Mouse (Mus musculus) cortical plate, adult 2 months (tissue): ENCODE results near the gene Dph7.
A peak's percentile ranks its signal among the peaks of the same experiment; 100 is the strongest.

Experiments used
- CTCF ChIP-seq: fragments of 200-500 bp; IDR thresholded peaks from 2 replicates; pipeline ENCODE4 v1.5.1; 2011; ENCODE audit warnings: mild to moderate bottlenecking, control low read depth, low read length; ENCODE audit not compliant: insufficient read depth; ENCODE audit errors: extremely low read depth
- POLR2A ChIP-seq: fragments of 200-500 bp; IDR thresholded peaks from 2 replicates; pipeline ENCODE4 v1.6.1; 2011; ENCODE audit warnings: mild to moderate bottlenecking, low read length, control low read depth; ENCODE audit not compliant: insufficient read depth; ENCODE audit errors: extremely low read depth

DNA sequence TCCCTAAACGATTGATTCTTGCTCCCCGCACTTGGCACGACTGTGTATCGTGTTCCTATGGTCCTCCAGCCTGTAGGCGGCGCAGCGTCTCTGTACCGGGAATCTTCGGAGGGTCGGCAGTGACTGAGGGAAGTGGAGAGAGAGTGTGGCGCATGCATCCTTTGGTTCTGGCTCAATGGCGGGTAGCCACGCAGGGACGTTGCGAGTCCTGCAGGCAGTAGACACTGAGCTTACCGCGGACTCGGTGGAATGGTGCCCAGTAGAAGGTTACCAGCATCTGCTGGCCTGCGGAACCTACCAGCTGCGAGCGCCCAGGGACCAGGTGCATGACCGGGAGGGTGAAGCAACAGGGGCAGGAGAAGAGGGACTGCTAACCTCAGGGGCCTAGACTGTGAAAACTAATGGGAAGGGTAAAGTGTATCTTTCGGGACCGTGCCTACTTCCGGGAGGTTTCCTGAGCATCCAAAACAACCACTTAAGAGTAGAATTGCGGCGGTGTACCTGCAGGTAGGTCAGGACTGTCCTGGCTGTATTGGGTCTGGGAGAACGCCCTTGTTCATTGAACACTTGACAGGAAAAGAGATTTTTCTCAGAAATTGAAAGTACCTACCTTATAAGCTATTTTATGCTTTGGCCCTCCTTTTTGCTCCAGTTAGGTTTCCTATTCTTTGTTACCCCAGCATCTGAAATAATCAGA is at the start of gene Dph7:
- TF ChIP-seq CTCF = peak; percentile 92
- TF ChIP-seq POLR2A = peak; percentile 97
